Mouse (Mus musculus) myocyte (in vitro differentiated cells): Measurements from ENCODE around the gene Copb1. TPM values are rescaled to one million over a fixed set of nuclear protein-coding genes. Genes with fewer than 3 reads are reported as not detected.
A peak's percentile ranks its signal among the peaks of the same experiment; 100 is the strongest.

Experiments used
- H3K27me3 ChIP-seq: one replicate; pipeline ENCODE4 v1.6.1; 2011; ENCODE audit not compliant: control insufficient read depth, insufficient read depth, insufficient read length
- H3K36me3 ChIP-seq: one replicate; pipeline ENCODE4 v1.6.1; 2011; ENCODE audit not compliant: control insufficient read depth, insufficient read depth
- H3K4me2 ChIP-seq: one replicate; pipeline ENCODE4 v1.6.1; 2011; ENCODE audit warnings: low read depth, control low read depth
- H3K4me3 ChIP-seq: one replicate; pipeline ENCODE4 v1.5.1; 2011; ENCODE audit warnings: mild to moderate bottlenecking, control low read depth, moderate library complexity
- H3K79me2 ChIP-seq: one replicate; pipeline ENCODE4 v1.6.1; 2011; ENCODE audit not compliant: control insufficient read depth, insufficient read depth
- H3ac ChIP-seq: one replicate; pipeline ENCODE4 v1.6.1; 2011; ENCODE audit not compliant: control insufficient read depth, insufficient read length
- CEBPB ChIP-seq: IDR thresholded peaks from 2 replicates; pipeline ENCODE4 v1.6.1; 2011; ENCODE audit warnings: mild to moderate bottlenecking, moderate library complexity; ENCODE audit not compliant: poor library complexity, insufficient read depth, severe bottlenecking
- E2F4 ChIP-seq: IDR thresholded peaks from one replicate; pipeline ENCODE4 v1.6.1; 2011; ENCODE audit warnings: mild to moderate bottlenecking, control low read depth, moderate library complexity; ENCODE audit not compliant: insufficient read depth
- MAX ChIP-seq: IDR thresholded peaks from one replicate; pipeline ENCODE4 v1.6.1; 2011; ENCODE audit warnings: low read depth, mild to moderate bottlenecking, control low read depth
- MYOD1 ChIP-seq, 3 experiments: IDR thresholded peaks; one replicate each; pipeline ENCODE4 v1.6.1; 2011; ENCODE audit warnings: control low read depth in 2 of 3, low read depth in 2 of 3, mild to moderate bottlenecking in 2 of 3, moderate library complexity in 1 of 3; ENCODE audit not compliant: insufficient read length in 2 of 3, control insufficient read depth in 1 of 3
- MYOG ChIP-seq, 3 experiments: IDR thresholded peaks; one replicate each; pipeline ENCODE4 v1.6.1; 2011; ENCODE audit warnings: control low read depth in 2 of 3, low read depth in 2 of 3, mild to moderate bottlenecking in 2 of 3; ENCODE audit not compliant: insufficient read length in 2 of 3, control insufficient read depth in 1 of 3, insufficient read depth in 1 of 3
- POLR2A ChIP-seq: IDR thresholded peaks from one replicate; pipeline ENCODE4 v1.6.1; 2011; ENCODE audit warnings: low read depth, mild to moderate bottlenecking, control low read depth, moderate library complexity; ENCODE audit not compliant: insufficient read length
- POLR2AphosphoS2 ChIP-seq: IDR thresholded peaks from one replicate; pipeline ENCODE4 v1.6.1; 2011; ENCODE audit warnings: low read depth, control low read depth; ENCODE audit not compliant: insufficient read length
- REST ChIP-seq: IDR thresholded peaks from one replicate; pipeline ENCODE4 v1.6.1; 2011; ENCODE audit warnings: mild to moderate bottlenecking, control low read depth, moderate library complexity; ENCODE audit not compliant: insufficient read depth, insufficient read length
- SRF ChIP-seq: IDR thresholded peaks from one replicate; pipeline ENCODE4 v1.6.1; 2011; ENCODE audit warnings: low read depth; ENCODE audit not compliant: control insufficient read depth, insufficient read length
- TCF12 ChIP-seq: IDR thresholded peaks from one replicate; pipeline ENCODE4 v1.6.1; 2011; ENCODE audit warnings: mild to moderate bottlenecking, control low read depth; ENCODE audit not compliant: poor library complexity, insufficient read depth, severe bottlenecking
- TCF3 ChIP-seq: IDR thresholded peaks from one replicate; pipeline ENCODE4 v1.6.1; 2011; ENCODE audit warnings: low read depth, control low read depth; ENCODE audit not compliant: insufficient read length
- USF1 ChIP-seq: IDR thresholded peaks from one replicate; pipeline ENCODE4 v1.6.1; 2011; ENCODE audit warnings: low read depth, mild to moderate bottlenecking, control low read depth, moderate library complexity
- polyA plus RNA-seq: library from polyadenylated mRNA; unstranded; fragments of >200 nt; fragmentation: generic; extraction: Trizol; gene quantifications from one replicate; pipeline ENCODE4 v1.2.1, GENCODE M21; 2012; ENCODE audit warnings: missing spikeins

Gene Copb1
- polyA plus RNA-seq, 1 experiment, result 52.4 TPM

DNA sequence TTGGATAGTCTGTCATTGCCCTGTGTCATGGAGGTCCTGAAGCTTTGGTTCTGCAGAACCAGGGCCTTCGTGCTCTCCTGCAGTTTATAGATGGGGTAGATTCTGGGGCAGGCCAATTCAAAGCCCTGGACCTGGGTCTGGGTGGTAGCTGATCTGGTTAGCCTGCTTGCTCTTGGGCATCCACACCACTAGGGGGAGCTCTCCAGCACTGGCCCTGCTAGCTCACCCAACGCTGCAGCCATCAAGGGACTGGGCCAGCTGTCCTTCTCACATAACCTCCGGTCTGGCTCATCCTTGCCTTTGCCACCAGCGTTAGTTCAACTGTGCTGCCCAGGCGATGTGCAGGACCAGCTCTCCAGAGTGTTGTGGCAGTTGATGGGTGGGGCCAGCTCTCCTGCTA lies 40.2 kb upstream of the Copb1 start:
- Histone ChIP-seq H3K36me3 (no peaks in the 10 kb centered on the region), H3K27me3 (no peaks in the 10 kb centered on the region), H3K79me2 (no peaks in the 10 kb centered on the region), H3ac (no peak overlapping the region), H3K4me2 (no peak overlapping the region), H3K4me3 (no peak overlapping the region)
- TF ChIP-seq REST, result no peak
- no peak for TF ChIP-seq TCF3
- no peak for TF ChIP-seq SRF
- TF ChIP-seq POLR2AphosphoS2, result no peak
- no peak for TF ChIP-seq POLR2A

DNA sequence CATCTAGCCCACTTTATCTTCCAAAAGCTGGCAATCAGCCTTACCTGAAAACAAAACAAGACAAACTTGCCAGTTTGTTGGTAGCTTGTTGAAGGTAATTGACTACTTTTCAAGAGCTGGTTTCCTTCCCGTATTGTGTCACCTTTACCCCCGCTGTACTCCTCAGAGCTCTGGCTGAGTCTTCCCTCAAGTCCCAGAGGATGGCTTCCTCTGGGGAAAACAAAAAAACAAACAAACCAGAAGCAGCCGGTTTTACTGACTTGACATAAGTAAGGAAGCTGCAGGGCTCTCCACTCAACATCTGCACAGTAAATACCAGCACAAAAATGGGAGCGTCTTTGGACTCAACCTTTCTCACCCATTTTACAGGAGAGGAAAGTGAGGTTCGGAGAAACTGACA lies 39.4 kb upstream of the Copb1 start:
- no peak overlapping the region for H3K4me2 ChIP-seq
- H3K4me3 ChIP-seq, result no peak overlapping the region
- H3K36me3 ChIP-seq, result no peaks in the 10 kb centered on the region
- no peaks in the 10 kb centered on the region for H3K27me3 ChIP-seq
- no peak for TF ChIP-seq USF1
- TF ChIP-seq E2F4, result no peak
- TF ChIP-seq POLR2AphosphoS2, result no peak
- no peak for TF ChIP-seq REST
- no peak for TF ChIP-seq SRF
- no peak overlapping the region for H3ac ChIP-seq
- no peaks in the 10 kb centered on the region for H3K79me2 ChIP-seq

DNA sequence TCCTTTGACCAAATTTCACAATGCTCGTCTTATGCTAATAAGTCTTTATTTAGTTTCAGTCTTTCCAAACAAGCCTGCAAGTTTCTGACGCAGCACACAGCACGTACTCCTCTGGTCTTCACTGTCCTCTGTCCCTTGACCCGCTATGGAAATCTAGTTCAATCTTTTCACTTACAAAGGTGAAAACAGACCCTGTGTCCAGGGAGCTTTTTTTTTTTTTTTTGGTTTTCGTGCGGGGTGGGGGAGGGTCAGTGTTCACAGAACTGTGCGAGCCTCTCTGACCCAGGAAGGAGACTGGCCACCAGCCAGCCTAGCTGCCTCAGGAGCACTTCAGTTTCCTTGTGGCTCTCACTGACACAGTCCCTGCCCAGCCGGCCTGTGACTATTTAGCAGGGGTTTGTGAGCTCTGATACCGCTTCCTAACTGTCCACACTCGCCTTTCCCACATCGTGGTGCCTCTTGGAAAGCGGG lies 38.0 kb upstream of the Copb1 start:
- Histone ChIP-seq H3K79me2 (no peaks in the 10 kb centered on the region), H3K4me3 (no peak overlapping the region), H3K27me3 (no peaks in the 10 kb centered on the region), H3ac (no peak overlapping the region), H3K4me2 (peak overlapping the region; percentile 18), H3K36me3 (no peaks in the 10 kb centered on the region)
- TF ChIP-seq CEBPB (no peak), USF1 (no peak), TCF3 (no peak)

DNA sequence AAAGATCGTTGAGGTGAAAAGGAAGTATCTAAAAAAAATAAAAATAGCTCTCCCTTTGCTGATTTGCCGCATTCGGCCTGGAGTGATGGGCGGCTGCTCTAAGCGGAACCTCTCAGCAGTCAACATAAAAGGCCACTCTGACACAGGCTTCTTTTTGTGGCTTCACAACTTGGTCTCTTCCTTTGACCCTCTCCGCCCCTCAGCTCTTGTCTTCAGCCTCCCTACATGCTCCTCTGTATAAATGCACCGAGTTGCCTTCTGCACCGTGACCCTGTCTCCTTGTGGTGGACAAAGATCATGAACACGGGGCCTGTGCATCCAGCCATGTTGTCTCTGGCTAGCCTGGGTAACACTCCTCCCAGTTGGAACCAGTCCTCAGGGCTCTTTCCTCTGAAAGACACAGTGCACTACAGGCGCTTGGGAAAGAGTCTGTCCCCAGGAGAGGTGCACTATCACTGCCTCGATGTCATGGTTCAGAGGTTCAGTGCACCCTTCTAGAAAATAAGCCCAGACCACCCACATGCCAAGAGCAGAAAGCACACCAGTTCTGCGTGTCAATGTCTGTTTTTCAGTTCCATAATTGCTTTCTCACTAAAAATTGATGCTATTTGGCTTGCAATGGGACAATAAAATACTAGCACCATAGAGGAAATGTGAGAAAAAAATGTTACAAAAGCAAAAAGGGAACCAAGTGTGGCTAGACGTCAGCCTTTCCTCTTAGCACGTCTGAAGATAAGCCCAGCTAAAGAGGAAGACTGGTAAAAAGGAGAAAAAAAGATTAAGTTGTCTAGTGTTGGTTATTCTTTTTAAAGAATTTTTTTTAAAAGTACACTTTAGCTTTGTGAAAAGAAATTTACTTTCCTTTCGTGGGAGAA lies 37.2 kb upstream of the Copb1 start:
- Histone ChIP-seq H3K27me3 (no peaks in the 10 kb centered on the region), H3K79me2 (no peaks in the 10 kb centered on the region), H3K4me3 (no peak overlapping the region), H3ac (no peak overlapping the region), H3K4me2 (no peak overlapping the region), H3K36me3 (no peaks in the 10 kb centered on the region)
- TF ChIP-seq MAX (no peak), MYOD1 (IDR thresholded peaks at IDR 0.05; ENCODE audit: control insufficient read depth in 1 of 3, insufficient read length in 2 of 3, low read depth in 2 of 3) (no peak), TCF12 (no peak), POLR2AphosphoS2 (no peak), SRF (no peak)

DNA sequence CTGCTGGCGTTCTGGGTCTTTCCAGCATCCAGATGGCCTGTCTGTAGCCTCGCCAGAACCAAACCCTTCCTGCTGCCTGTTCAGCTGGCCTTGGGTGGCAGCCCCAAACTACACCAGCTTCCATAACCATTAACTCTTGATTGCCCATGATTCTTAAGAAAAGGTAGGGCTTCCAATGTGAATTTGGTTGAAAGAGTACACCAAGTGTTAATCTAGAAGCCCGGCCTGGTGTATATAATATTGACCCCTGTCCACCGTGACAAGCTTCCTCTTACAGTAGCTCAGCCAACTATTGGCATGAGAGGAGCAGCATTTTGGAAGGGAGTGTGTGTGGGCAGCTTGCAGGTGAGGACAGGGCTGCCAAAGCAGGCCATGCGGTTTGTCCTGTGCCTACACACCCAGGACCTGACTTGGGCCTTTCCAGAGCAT lies 35.6 kb upstream of the Copb1 start:
- no peak overlapping the region for H3ac ChIP-seq
- no peaks in the 10 kb centered on the region for H3K36me3 ChIP-seq
- no peaks in the 10 kb centered on the region for H3K27me3 ChIP-seq
- no peaks in the 10 kb centered on the region for H3K79me2 ChIP-seq
- TF ChIP-seq POLR2AphosphoS2, result no peak
- no peak for TF ChIP-seq E2F4
- no peak for TF ChIP-seq TCF3
- no peak overlapping the region for H3K4me2 ChIP-seq
- H3K4me3 ChIP-seq, result no peak overlapping the region

DNA sequence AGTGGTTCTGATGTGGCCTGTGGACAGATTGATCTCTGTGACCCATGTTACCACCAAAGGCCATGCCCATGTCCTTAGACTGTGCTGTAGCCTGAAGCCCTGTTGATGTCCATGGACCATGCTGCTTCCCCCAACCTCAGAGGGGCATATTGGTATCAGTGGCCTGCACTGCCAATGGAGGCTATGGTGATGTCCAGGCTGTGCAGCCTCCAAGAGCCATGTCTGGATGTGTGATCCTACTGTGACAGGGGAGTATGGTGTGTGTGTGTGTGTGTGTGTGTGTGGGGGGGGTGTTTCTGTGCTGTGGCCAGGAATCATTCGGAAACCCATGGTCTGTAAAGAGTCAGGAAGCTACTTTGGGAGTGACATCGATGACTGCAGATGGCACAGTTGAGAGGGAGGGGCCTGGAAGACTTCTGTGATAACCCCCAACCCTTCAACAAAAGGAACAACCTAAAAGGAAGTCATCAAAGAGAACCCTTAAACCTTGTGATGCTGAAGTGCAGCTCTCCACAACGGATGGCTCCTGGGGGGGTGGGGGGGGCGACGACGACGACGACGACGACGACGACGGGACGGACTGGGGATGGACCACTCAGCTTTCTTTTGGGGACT lies 29.9 kb upstream of the Copb1 start:
- Histone ChIP-seq H3ac (no peak overlapping the region), H3K4me3 (no peak overlapping the region), H3K4me2 (no peak overlapping the region), H3K36me3 (no peaks in the 10 kb centered on the region), H3K27me3 (no peaks in the 10 kb centered on the region), H3K79me2 (no peaks in the 10 kb centered on the region)
- TF ChIP-seq TCF3 (no peak), MYOD1 (IDR thresholded peaks at IDR 0.05; ENCODE audit: control insufficient read depth in 1 of 3, insufficient read length in 2 of 3, low read depth in 2 of 3) (no peak), SRF (no peak), MYOG (IDR thresholded peaks at IDR 0.05; ENCODE audit: control insufficient read depth in 1 of 3, insufficient read depth in 1 of 3, insufficient read length in 2 of 3, low read depth in 2 of 3) (no peak)
